Mouse (Mus musculus) heart, adult 2 months (tissue): Measurements from ENCODE around the gene Srgap2.

ENCODE experiments used
- CTCF ChIP-seq: fragments of 200-600 bp; IDR thresholded peaks from 2 replicates; pipeline ENCODE4 v1.8.1; 2022; ENCODE audit warnings: antibody characterized with exemption, mild to moderate bottlenecking, moderate library complexity
- EP300 ChIP-seq: fragments of 200-500 bp; IDR thresholded peaks from 2 replicates; pipeline ENCODE4 v1.6.1; 2011; ENCODE audit warnings: low read depth, low read length, control low read depth; ENCODE audit not compliant: insufficient read depth
- POLR2A ChIP-seq: fragments of 200-500 bp; IDR thresholded peaks from 2 replicates; pipeline ENCODE4 v1.6.1; 2011; ENCODE audit warnings: mild to moderate bottlenecking, low read depth, low read length, control low read depth; ENCODE audit not compliant: insufficient read depth

- no peak for TF ChIP-seq POLR2A
- no peak for TF ChIP-seq CTCF
- TF ChIP-seq EP300 = no peak
Observed at GRCm38 (mm10) chr1:131327167-131327566, 200.0 kb downstream of the Srgap2 start.
